8 mouse cellular contexts compared by ENCODE assay signal in genomic region chr11:32454231-32454799, GRCm38 (mm10). TPM values are rescaled to one million over a fixed set of nuclear protein-coding genes. Genes with fewer than 3 reads are reported as not detected.
DNase-seq lines count a peak whose midpoint lies in the region; ATAC-seq and TF ChIP-seq lines count a peak whose summit lies in the region.

No protein-coding gene starts in this region.

- H3K9me3 ChIP-seq in kidney, postnatal 0 days (replicated peaks; ENCODE audit: low read length) = no peaks in the 10 kb centered on the region
- H3K9me3 ChIP-seq in heart, postnatal 0 days (replicated peaks; ENCODE audit: control insufficient read depth, low read length) = no peaks in the 10 kb centered on the region

- H3K36me3 ChIP-seq in kidney, postnatal 0 days (ENCODE audit: insufficient read depth, low read length) = no peaks in the 10 kb centered on the region
- no peaks in the 10 kb centered on the region for H3K36me3 ChIP-seq in heart, postnatal 0 days (replicated peaks; ENCODE audit: control insufficient read depth, insufficient read depth, low read length)

- peak; percentile 33 for DNase-seq in kidney, postnatal 0 days (ENCODE audit: low spot score)
- DNase-seq in kidney, postnatal 4 days = no peak
- DNase-seq in WW6 (ENCODE audit: low read depth, low spot score) (peak; percentile 24), adipocyte (ENCODE audit: low spot score) (no peak)
- DNase-seq in heart, postnatal 0 days (ENCODE audit: low spot score) = no peak
- DNase-seq in lung, postnatal 36 days = peak; percentile 32
- no peak for DNase-seq in right cerebral cortex, postnatal 36 days (ENCODE audit: low spot score in 2 of 2)
- DNase-seq in left cerebral cortex, postnatal 4 days = no peak

- peak overlapping the region; percentile 95 for H3K9ac ChIP-seq in kidney, postnatal 0 days (ENCODE audit: low read depth, low read length)
- peak overlapping the region; percentile 77 for H3K9ac ChIP-seq in heart, postnatal 0 days (replicated peaks; ENCODE audit: low read depth, low read length)

- H3K4me2 ChIP-seq in kidney, postnatal 0 days (ENCODE audit: low read length) = peak overlapping the region; percentile 98
- H3K4me2 ChIP-seq in heart, postnatal 0 days (ENCODE audit: low read depth, low read length) = peak overlapping the region; percentile 98

- no peak; the same call in 1 of the 2 replicates for ATAC-seq in kidney, postnatal 0 days (replicated peaks; ENCODE audit: low FRiP score, low read depth)
- peak; percentile 12 for ATAC-seq in heart, postnatal 0 days (ENCODE audit: insufficient read depth, low read depth)

- TF ChIP-seq CTCF in kidney, postnatal 0 days (IDR thresholded peaks at IDR 0.05; ENCODE audit: low read depth) = no peak
- TF ChIP-seq CTCF in heart, postnatal 0 days (IDR thresholded peaks at IDR 0.05; ENCODE audit: low read depth) = no peak

- no peak for TF ChIP-seq EP300 in heart, postnatal 0 days (IDR thresholded peaks at IDR 0.05; ENCODE audit: low read depth)

- intact Hi-C loops in left cerebral cortex, postnatal 4 days (cut with DNase I) = no loop called here

- H3K4me3 ChIP-seq in kidney, postnatal 0 days (replicated peaks; ENCODE audit: low read depth, low read length) = peak overlapping the region; percentile 66
- peak overlapping the region; percentile 69 for H3K4me3 ChIP-seq in heart, postnatal 0 days (ENCODE audit: low read depth, low read length)

- 4% methylated on average over 18 of the region's 19 CpGs for WGBS in kidney, postnatal 0 days
- 6% methylated on average over 19 of the region's 19 CpGs for WGBS in heart, postnatal 0 days

- H3K27me3 ChIP-seq in kidney, postnatal 0 days (ENCODE audit: insufficient read depth, low read length) = no peaks in the 10 kb centered on the region
- no peaks in the 10 kb centered on the region for H3K27me3 ChIP-seq in heart, postnatal 0 days (ENCODE audit: control insufficient read depth, insufficient read depth, low read length)

- 0 out of 2 replicates have a peak, but pooled peaks cover 3% of the 10 kb centered on the region for H3K4me1 ChIP-seq in kidney, postnatal 0 days (replicated peaks; ENCODE audit: insufficient read depth, low read length)
- H3K4me1 ChIP-seq in heart, postnatal 0 days (ENCODE audit: control insufficient read depth, insufficient read depth) = peaks cover 9% of the 10 kb centered on the region

- H3K27ac ChIP-seq in kidney, postnatal 0 days = peak overlapping the region; percentile 96; the same call in 1 of the 2 replicates
- H3K27ac ChIP-seq in heart, postnatal 0 days (ENCODE audit: low read depth) = peak overlapping the region; percentile 69

RNA-seq across cellular contexts. Expression of gene Ubtd2, which starts 0.9 kb away (rescaled TPM):
- 28.8 TPM in 2 replicates for polyA plus RNA-seq in kidney, postnatal 0 days (2015; fragmentation: Nextera tagmentation; extraction: Ambion mirVana)
- 22.1 and 25.0 TPM in 2 replicates for total RNA-seq in heart, postnatal 0 days (2014; rRNA removed; ENCODE audit: low replicate concordance)
- 11.5 and 11.6 TPM in 2 replicates for polyA plus RNA-seq in heart, postnatal 0 days (2015; fragmentation: Nextera tagmentation; extraction: Ambion mirVana)
- 10 to 100 TPM; 65.6 to 68.6 TPM for total RNA-seq in left cerebral cortex, postnatal 4 days (2021)

Comparison
In these comparisons a context has a peak if more than half of its experiments do, and no peak if none do; other contexts are left out.
1. DNase-seq: peak in kidney, postnatal 0 days (single experiment), WW6 (single experiment) and lung, postnatal 36 days (single experiment); none in kidney, postnatal 4 days (0 of 2), heart, postnatal 0 days (single experiment), adipocyte (single experiment), right cerebral cortex, postnatal 36 days (0 of 2) and left cerebral cortex, postnatal 4 days (single experiment).